Mouse (Mus musculus): ENCODE measurements at regions not wholly inside any gene's neighbourhood (a gene's known extent, or its start where the extent isn't known, plus 50 kb on each side); places are given as distances from the start of the nearest gene placed in this dataset.

DNA sequence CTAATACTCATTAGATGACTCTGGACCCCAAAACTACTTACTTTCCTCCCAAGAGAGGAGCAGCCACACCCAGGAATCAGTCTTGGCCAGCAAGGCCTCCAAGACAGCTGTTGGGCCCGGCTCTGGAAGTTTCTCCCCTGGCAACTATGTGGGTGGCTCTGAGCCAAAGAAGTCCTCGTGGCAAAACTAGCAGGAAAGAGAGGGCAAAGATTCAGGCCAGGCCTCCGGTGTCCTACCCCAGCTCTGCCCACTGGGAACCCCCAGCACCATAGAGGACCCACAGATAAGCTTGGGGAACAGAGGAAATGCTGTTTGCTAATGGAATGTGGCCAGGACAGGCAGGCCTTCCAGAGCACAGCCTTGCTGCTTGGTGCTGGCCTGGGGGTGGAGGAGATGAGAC, 51.9 kb upstream of the Kdm8 start:
- no peak for TF ChIP-seq POLR2A (IDR thresholded peaks at IDR 0.05; ENCODE audit: low read depth, low read length)
- no peak for TF ChIP-seq CTCF (IDR thresholded peaks at IDR 0.05; ENCODE audit: borderline replicate concordance, insufficient read depth, low read length)
